8 mouse cellular contexts compared by ENCODE assay signal in genomic region chr13:100107652-100108472, GRCm38 (mm10). TPM values are rescaled to one million over a fixed set of nuclear protein-coding genes. Genes with fewer than 3 reads are reported as not detected.
DNase-seq lines count a peak whose midpoint lies in the region; ATAC-seq and TF ChIP-seq lines count a peak whose summit lies in the region.

Serf1 (plus strand) TSS chr13:100108012.

- DNase-seq in ES-E14 (ENCODE audit: low read depth, low spot score), result no peak
- peak; percentile 80 for DNase-seq in cerebellum, adult 11-12 months
- peak; percentile 78 for DNase-seq in forelimb bud, embryonic 11.5 days (ENCODE audit: low read depth, low spot score)
- DNase-seq in layer of hippocampus, postnatal 14 days (ENCODE audit: low spot score in 2 of 2), result peak; percentile 69 to 78
- peak; percentile 85 for DNase-seq in lung, postnatal 14 days
- DNase-seq in retina, postnatal 1 day, result peak; percentile 92
- peak; percentile 81 for DNase-seq in thymus, postnatal 4 days

- no peaks in the 10 kb centered on the region for H3K4me1 ChIP-seq in ES-E14 (ENCODE audit: control insufficient read depth in 2 of 2, insufficient read depth in 2 of 2, low read length in 2 of 2, poor library complexity in 1 of 2)

- no peaks in the 10 kb centered on the region for H3K36me3 ChIP-seq in ES-E14 (ENCODE audit: control insufficient read depth, insufficient read depth, low read length, poor library complexity, severe bottlenecking)

- in situ Hi-C loops in ES-E14 (cut with MboI; ENCODE audit: low sequenced_read_pairs in 2 of 2, unreplicated experiment in 2 of 2), result no loop called here

- peak within 1 kb of the TSS; percentile 65 to 66 for H3K4me3 ChIP-seq in ES-E14 (ENCODE audit: insufficient read depth in 1 of 2, low read depth in 1 of 2, low read length in 2 of 2, poor library complexity in 1 of 2, severe bottlenecking in 1 of 2)

- H3K9me3 ChIP-seq in ES-E14 (ENCODE audit: control insufficient read depth, insufficient read depth, low read depth, low read length), result no peaks in the 10 kb centered on the region

- no peak within 1 kb of the TSS for H3K27ac ChIP-seq in ES-E14 (ENCODE audit: insufficient read depth, low read depth, low read length, poor library complexity, severe bottlenecking)

- peak; percentile 24 to 53 for ATAC-seq in hematopoietic stem cell, adult 5-6 weeks (replicated peaks in 1 of 2; ENCODE audit: insufficient read depth in 1 of 2, low FRiP score in 2 of 2, low TSS enrichment in 1 of 2, low read depth in 1 of 2, poor library complexity in 2 of 2, severe bottlenecking in 2 of 2)

- H3K9ac ChIP-seq in ES-E14 (ENCODE audit: insufficient read depth, low read depth, low read length, poor library complexity, severe bottlenecking), result peak within 1 kb of the TSS; percentile 45

TF ChIP-seq in ES-E14, 5 proteins besides CTCF, POLR2A, EP300 and RAD21:
- TF ChIP-seq ZNF384 (IDR thresholded peaks at IDR 0.05; ENCODE audit: low read depth, low read length) (no peak), CHD2 (IDR thresholded peaks at IDR 0.05; ENCODE audit: low read depth, low read length) (no peak)
TF ChIP-seq in ES-E14: peak in this region for 0.

RNA-seq across cellular contexts. Expression of gene Serf1, which starts in this region (rescaled TPM):
- total RNA-seq in ES-E14 (2012; rRNA removed), result 2.1 and 11.0 TPM in 2 replicates
- total RNA-seq in hematopoietic stem cell, adult 5-6 weeks (2017), result 73.1 and 77.2 TPM in 2 replicates
- 10 to 100 TPM; 29.5 to 32.6 TPM for total RNA-seq in layer of hippocampus, postnatal 14 days (2021)
